ENCODE assay signal across 8 mouse cellular contexts in the genomic region with DNA sequence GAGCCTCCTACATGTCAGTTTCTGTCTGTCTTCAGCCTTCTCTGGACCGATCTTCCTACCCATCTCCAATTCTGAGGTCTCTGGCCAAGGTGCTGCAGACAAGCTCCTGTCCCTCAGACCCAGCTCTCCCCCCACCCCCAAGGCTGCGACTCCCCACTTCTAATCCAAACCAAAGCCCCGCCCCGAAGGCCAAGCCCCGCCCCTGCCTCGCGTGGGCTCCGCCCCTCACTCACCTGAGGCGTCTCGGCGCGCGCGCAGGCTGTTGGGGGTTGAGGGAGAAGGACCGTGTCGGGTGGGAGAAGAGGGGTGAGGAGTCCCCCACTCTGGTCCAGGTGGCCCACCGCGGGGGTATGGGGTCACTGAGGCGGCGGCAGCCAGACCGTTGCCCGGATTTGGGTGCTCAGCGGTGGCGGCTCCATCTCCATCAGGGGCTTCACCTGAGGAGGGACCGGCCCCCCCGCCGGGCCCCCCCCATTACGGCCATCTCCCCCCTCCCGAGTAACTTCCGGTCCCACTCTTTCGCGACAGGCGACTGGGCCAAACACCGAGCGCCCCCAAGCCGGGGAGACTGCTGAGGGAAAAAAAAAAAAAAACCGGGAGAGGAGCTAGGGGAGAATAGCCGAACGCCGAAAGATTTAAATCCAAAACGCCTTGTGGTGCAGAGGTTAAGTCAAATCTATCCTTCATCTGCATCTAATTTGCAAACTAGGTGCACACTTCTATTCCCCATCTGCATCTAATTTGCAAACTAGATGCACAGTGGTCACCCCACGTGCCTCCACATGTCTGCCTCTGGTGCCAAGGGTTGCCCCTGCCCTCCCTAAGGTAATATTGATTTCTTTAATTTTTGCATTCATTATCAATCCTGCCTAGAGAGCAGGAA. TPM values are rescaled to one million over a fixed set of nuclear protein-coding genes. Genes with fewer than 3 reads are reported as not detected.
DNase-seq lines count a peak whose midpoint lies in the region; ATAC-seq and TF ChIP-seq lines count a peak whose summit lies in the region.

No protein-coding gene starts in this region.

- WGBS in heart, embryonic 12.5 days: 1% methylated on average over 41 of the region's 42 CpGs
- 2% methylated on average over 42 of the region's 42 CpGs for WGBS in kidney, postnatal 0 days
- 1% methylated on average over 42 of the region's 42 CpGs for WGBS in liver, embryonic 11.5 days
- under 1% methylated on average over 42 of the region's 42 CpGs for WGBS in stomach, embryonic 15.5 days

- no peak for TF ChIP-seq CTCF in gastrocnemius, adult 2 months (IDR thresholded peaks at IDR 0.05)
- no peak for TF ChIP-seq CTCF in kidney, postnatal 0 days (IDR thresholded peaks at IDR 0.05; ENCODE audit: low read depth)

- H3K4me2 ChIP-seq in heart, embryonic 12.5 days: peak overlapping the region; percentile 78
- peak overlapping the region; percentile 93 for H3K4me2 ChIP-seq in kidney, postnatal 0 days (ENCODE audit: low read length)
- peak overlapping the region; percentile 95 for H3K4me2 ChIP-seq in liver, embryonic 11.5 days
- peak overlapping the region; percentile 92 for H3K4me2 ChIP-seq in stomach, embryonic 15.5 days

- peak; percentile 29; the same call in 1 of the 2 replicates for ATAC-seq in heart, embryonic 12.5 days (ENCODE audit: insufficient number of reproducible peaks, low FRiP score)
- peak; percentile 50 for ATAC-seq in kidney, postnatal 0 days (replicated peaks; ENCODE audit: low FRiP score, low read depth)
- ATAC-seq in liver, embryonic 11.5 days (replicated peaks; ENCODE audit: low FRiP score): no peak; the same call in 1 of the 2 replicates
- peak; percentile 27; the same call in 1 of the 2 replicates for ATAC-seq in stomach, embryonic 15.5 days (ENCODE audit: insufficient read depth, low FRiP score, low read depth)

- H3K4me3 ChIP-seq in gastrocnemius, adult 2 months: peak overlapping the region; percentile 72
- H3K4me3 ChIP-seq in heart, embryonic 12.5 days: peak overlapping the region; percentile 69
- peak overlapping the region; percentile 75 for H3K4me3 ChIP-seq in kidney, postnatal 0 days (replicated peaks; ENCODE audit: low read depth, low read length)
- H3K4me3 ChIP-seq in liver, embryonic 11.5 days (ENCODE audit: low read depth, low read length): peak overlapping the region; percentile 69
- H3K4me3 ChIP-seq in stomach, embryonic 15.5 days (replicated peaks): peak overlapping the region; percentile 80

- peaks cover 7% of the 10 kb centered on the region; the same call in 1 of the 2 replicates for H3K36me3 ChIP-seq in heart, embryonic 12.5 days
- no peaks in the 10 kb centered on the region for H3K36me3 ChIP-seq in kidney, postnatal 0 days (ENCODE audit: insufficient read depth, low read length)
- H3K36me3 ChIP-seq in liver, embryonic 11.5 days (ENCODE audit: control insufficient read depth, insufficient read depth, low read length): no peaks in the 10 kb centered on the region
- H3K36me3 ChIP-seq in stomach, embryonic 15.5 days: no peaks in the 10 kb centered on the region

- peak overlapping the region; percentile 72 for H3K9ac ChIP-seq in heart, embryonic 12.5 days
- peak overlapping the region; percentile 74 for H3K9ac ChIP-seq in kidney, postnatal 0 days (ENCODE audit: low read depth, low read length)
- H3K9ac ChIP-seq in liver, embryonic 11.5 days (ENCODE audit: low read depth, low read length): peak overlapping the region; percentile 56; the same call in 1 of the 2 replicates
- H3K9ac ChIP-seq in stomach, embryonic 15.5 days: peak overlapping the region; percentile 78

- peaks cover 7% of the 10 kb centered on the region; the same call in 1 of the 2 replicates for H3K27me3 ChIP-seq in heart, embryonic 12.5 days (replicated peaks)
- no peaks in the 10 kb centered on the region for H3K27me3 ChIP-seq in kidney, postnatal 0 days (ENCODE audit: insufficient read depth, low read length)
- peaks cover 11% of the 10 kb centered on the region; the same call in 1 of the 2 replicates for H3K27me3 ChIP-seq in liver, embryonic 11.5 days (replicated peaks; ENCODE audit: control insufficient read depth, insufficient read depth, low read length)
- no peaks in the 10 kb centered on the region for H3K27me3 ChIP-seq in stomach, embryonic 15.5 days (replicated peaks)

- intact Hi-C loops in gastrocnemius, adult 2 months (cut with DNase I): no loop called here
- intact Hi-C loops in gastrocnemius, postnatal 36 days (cut with DNase I): no loop called here

- no peaks in the 10 kb centered on the region for H3K9me3 ChIP-seq in heart, embryonic 12.5 days (replicated peaks)
- no peaks in the 10 kb centered on the region for H3K9me3 ChIP-seq in kidney, postnatal 0 days (replicated peaks; ENCODE audit: low read length)
- no peaks in the 10 kb centered on the region for H3K9me3 ChIP-seq in liver, embryonic 11.5 days (ENCODE audit: control insufficient read depth, low read length)
- no peaks in the 10 kb centered on the region for H3K9me3 ChIP-seq in stomach, embryonic 15.5 days

- H3K27ac ChIP-seq in gastrocnemius, adult 2 months: no peak overlapping the region
- H3K27ac ChIP-seq in heart, embryonic 12.5 days (ENCODE audit: poor library complexity, severe bottlenecking): no peak overlapping the region
- H3K27ac ChIP-seq in kidney, postnatal 0 days: peak overlapping the region; percentile 72
- no peak overlapping the region for H3K27ac ChIP-seq in liver, embryonic 11.5 days (ENCODE audit: low read depth, low read length)
- H3K27ac ChIP-seq in stomach, embryonic 15.5 days: peak overlapping the region; percentile 77

- H3K4me1 ChIP-seq in heart, embryonic 12.5 days (replicated peaks): peaks cover 6% of the 10 kb centered on the region; the same call in 1 of the 2 replicates
- H3K4me1 ChIP-seq in kidney, postnatal 0 days (replicated peaks; ENCODE audit: insufficient read depth, low read length): no peaks in the 10 kb centered on the region
- H3K4me1 ChIP-seq in liver, embryonic 11.5 days (replicated peaks; ENCODE audit: control insufficient read depth, insufficient read depth, low read length): peaks cover 12% of the 10 kb centered on the region
- H3K4me1 ChIP-seq in stomach, embryonic 15.5 days: peaks cover 15% of the 10 kb centered on the region

- peak; percentile 46 for DNase-seq in gastrocnemius, adult 2 months
- DNase-seq in gastrocnemius, postnatal 36 days: no peak
- peak; percentile 72 for DNase-seq in embryo, embryonic 10.5 days (ENCODE audit: low spot score)
- peak; percentile 72 for DNase-seq in kidney, postnatal 0 days (ENCODE audit: low spot score)
- DNase-seq in liver, embryonic 11.5 days (ENCODE audit: low spot score): peak; percentile 53
- DNase-seq in neural tube, embryonic 10.5 days (ENCODE audit: extremely low spot score, low spot score): peak; percentile 65

RNA-seq across cellular contexts. Expression of a gene that starts 4.8 kb away (rescaled TPM):
- total RNA-seq in gastrocnemius, adult 2 months (2021): 10 to 100 TPM; 22.5 to 27.7 TPM
- 10 to 100 TPM; 19.4 to 20.3 TPM for total RNA-seq in gastrocnemius, postnatal 36 days (2021)
- 10.7 and 12.8 TPM in 2 replicates for polyA plus RNA-seq in heart, embryonic 12.5 days (2016; fragmentation: Nextera tagmentation; extraction: Ambion mirVana)
- polyA plus RNA-seq in kidney, postnatal 0 days (2015; fragmentation: Nextera tagmentation; extraction: Ambion mirVana): 14.2 and 15.1 TPM in 2 replicates
- 12.4 and 12.5 TPM in 2 replicates for polyA plus RNA-seq in liver, embryonic 11.5 days (2014; fragmentation: Nextera tagmentation; extraction: Ambion mirVana)
- polyA plus RNA-seq in stomach, embryonic 15.5 days (2015; fragmentation: Nextera tagmentation; extraction: Ambion mirVana): 14.4 and 16.2 TPM in 2 replicates

RNA-seq across cellular contexts. Expression of a gene that starts 23.2 kb away (rescaled TPM):
- total RNA-seq in gastrocnemius, adult 2 months (2021): 1 to 10 TPM in 1 of 2 experiments, under 1 TPM in 1; 0.45 to 3.4 TPM
- under 1 TPM; 0.26 to 0.69 TPM for total RNA-seq in gastrocnemius, postnatal 36 days (2021)
- polyA plus RNA-seq in heart, embryonic 12.5 days (2016; fragmentation: Nextera tagmentation; extraction: Ambion mirVana): 2.0 and 3.0 TPM in 2 replicates
- 1.4 and 1.8 TPM in 2 replicates for polyA plus RNA-seq in kidney, postnatal 0 days (2015; fragmentation: Nextera tagmentation; extraction: Ambion mirVana)
- polyA plus RNA-seq in liver, embryonic 11.5 days (2014; fragmentation: Nextera tagmentation; extraction: Ambion mirVana): 0.96 and 1.3 TPM in 2 replicates
- polyA plus RNA-seq in stomach, embryonic 15.5 days (2015; fragmentation: Nextera tagmentation; extraction: Ambion mirVana): 2.2 and 2.7 TPM in 2 replicates

RNA-seq across cellular contexts. Expression of a gene that starts 27.0 kb away (rescaled TPM):
- 10 to 100 TPM; 90.3 to 94.5 TPM for total RNA-seq in gastrocnemius, adult 2 months (2021)
- 10 to 100 TPM; 80.4 to 90.1 TPM for total RNA-seq in gastrocnemius, postnatal 36 days (2021)
- 71.3 and 72.9 TPM in 2 replicates for polyA plus RNA-seq in heart, embryonic 12.5 days (2016; fragmentation: Nextera tagmentation; extraction: Ambion mirVana)
- polyA plus RNA-seq in kidney, postnatal 0 days (2015; fragmentation: Nextera tagmentation; extraction: Ambion mirVana): 57.9 and 61.7 TPM in 2 replicates
- polyA plus RNA-seq in liver, embryonic 11.5 days (2014; fragmentation: Nextera tagmentation; extraction: Ambion mirVana): 46.9 and 47.1 TPM in 2 replicates
- 68.9 and 75.1 TPM in 2 replicates for polyA plus RNA-seq in stomach, embryonic 15.5 days (2015; fragmentation: Nextera tagmentation; extraction: Ambion mirVana)

RNA-seq across cellular contexts. Expression of a gene that starts 35.0 kb away (rescaled TPM):
- total RNA-seq in gastrocnemius, adult 2 months (2021): not detected
- under 1 TPM in 1 of 2 experiments, not detected in 1; 0.22 TPM for total RNA-seq in gastrocnemius, postnatal 36 days (2021)
- 0.99 and 1.0 TPM in 2 replicates for polyA plus RNA-seq in heart, embryonic 12.5 days (2016; fragmentation: Nextera tagmentation; extraction: Ambion mirVana)
- 1.5 and 2.0 TPM in 2 replicates for polyA plus RNA-seq in kidney, postnatal 0 days (2015; fragmentation: Nextera tagmentation; extraction: Ambion mirVana)
- polyA plus RNA-seq in liver, embryonic 11.5 days (2014; fragmentation: Nextera tagmentation; extraction: Ambion mirVana): 0.83 and 0.85 TPM in 2 replicates
- 1.3 and 1.9 TPM in 2 replicates for polyA plus RNA-seq in stomach, embryonic 15.5 days (2015; fragmentation: Nextera tagmentation; extraction: Ambion mirVana)

RNA-seq across cellular contexts. Expression of a gene that starts 35.8 kb away (rescaled TPM):
- 1 to 10 TPM; 3.0 to 3.2 TPM for total RNA-seq in gastrocnemius, adult 2 months (2021)
- 1 to 10 TPM; 4.6 to 5.5 TPM for total RNA-seq in gastrocnemius, postnatal 36 days (2021)
- 106 and 109 TPM in 2 replicates for polyA plus RNA-seq in heart, embryonic 12.5 days (2016; fragmentation: Nextera tagmentation; extraction: Ambion mirVana)
- polyA plus RNA-seq in kidney, postnatal 0 days (2015; fragmentation: Nextera tagmentation; extraction: Ambion mirVana): 55.9 and 66.3 TPM in 2 replicates
- polyA plus RNA-seq in liver, embryonic 11.5 days (2014; fragmentation: Nextera tagmentation; extraction: Ambion mirVana): 102 and 117 TPM in 2 replicates
- 79.8 and 89.1 TPM in 2 replicates for polyA plus RNA-seq in stomach, embryonic 15.5 days (2015; fragmentation: Nextera tagmentation; extraction: Ambion mirVana)

Comparison
In these comparisons a context has a peak if more than half of its experiments do, and no peak if none do; other contexts are left out.
1. DNase-seq: peak in gastrocnemius, adult 2 months (single experiment), embryo, embryonic 10.5 days (single experiment), kidney, postnatal 0 days (single experiment), liver, embryonic 11.5 days (single experiment) and neural tube, embryonic 10.5 days (single experiment); none in gastrocnemius, postnatal 36 days (0 of 2).
2. H3K27ac ChIP-seq: peak in kidney, postnatal 0 days (single experiment) and stomach, embryonic 15.5 days (single experiment); none in gastrocnemius, adult 2 months (single experiment), heart, embryonic 12.5 days (single experiment) and liver, embryonic 11.5 days (single experiment).
3. Peak in every context shown above with its lines, with median percentiles within 50 percentile points of each other: H3K4me3 ChIP-seq, H3K4me2 ChIP-seq and H3K9ac ChIP-seq.